In genomic region chr1:119074910-119075309, GRCm38 (mm10) we compare ENCODE assay signal across 17 mouse cellular contexts. TPM values are rescaled to one million over a fixed set of nuclear protein-coding genes. Genes with fewer than 3 reads are reported as not detected.
DNase-seq lines count a peak whose midpoint lies in the region; ATAC-seq and TF ChIP-seq lines count a peak whose summit lies in the region.
"Had no signal": no experiment of that assay in that cellular context is flagged by ENCODE, and none has a peak within 500 bp of the region (broad histone marks: within the 10 kb centered on the region; RNA-seq: fewer than 3 reads in every experiment).

No protein-coding gene starts in this region.

- TF ChIP-seq POLR2A in ES-Bruce4 (IDR thresholded peaks at IDR 0.05; ENCODE audit: insufficient read depth, low read length), result no peak

- 59% methylated on average over 6 of the region's 6 CpGs for WGBS in intestine, embryonic 15.5 days
- WGBS in intestine, embryonic 16.5 days, result 50% methylated on average over 6 of the region's 6 CpGs
- WGBS in midbrain, embryonic 11.5 days, result 69% methylated on average over 6 of the region's 6 CpGs
- 65% methylated on average over 6 of the region's 6 CpGs for WGBS in midbrain, embryonic 10.5 days
- 48% methylated on average over 6 of the region's 6 CpGs for WGBS in intestine, postnatal 0 days

- no peak overlapping the region for H3K4me2 ChIP-seq in intestine, embryonic 15.5 days (replicated peaks)
- no peak overlapping the region for H3K4me2 ChIP-seq in intestine, embryonic 16.5 days (ENCODE audit: low read depth, low read length)
- no peak overlapping the region for H3K4me2 ChIP-seq in midbrain, embryonic 11.5 days
- H3K4me2 ChIP-seq in intestine, postnatal 0 days (replicated peaks; ENCODE audit: low read depth), result peak overlapping the region; percentile 13; the same call in 1 of the 2 replicates
- H3K4me2 ChIP-seq: heart, embryonic 12.5 days; neural tube, embryonic 15.5 days had no signal

- H3K27ac ChIP-seq in intestine, embryonic 15.5 days, result no peak overlapping the region
- no peak overlapping the region for H3K27ac ChIP-seq in intestine, embryonic 16.5 days (ENCODE audit: low read length)
- no peak overlapping the region for H3K27ac ChIP-seq in midbrain, embryonic 11.5 days (ENCODE audit: low read depth, low read length)
- H3K27ac ChIP-seq in midbrain, embryonic 10.5 days (replicated peaks), result no peak overlapping the region
- peak overlapping the region; percentile 99 for H3K27ac ChIP-seq in ES-Bruce4 (ENCODE audit: insufficient read depth, low read length)
- no peak overlapping the region for H3K27ac ChIP-seq in intestine, postnatal 0 days (ENCODE audit: low read depth, low read length)
- H3K27ac ChIP-seq: neural tube, embryonic 15.5 days had no signal

- peaks cover 8% of the 10 kb centered on the region; the same call in 1 of the 2 replicates for H3K27me3 ChIP-seq in intestine, embryonic 15.5 days (replicated peaks)
- no peaks in the 10 kb centered on the region for H3K27me3 ChIP-seq in intestine, embryonic 16.5 days (replicated peaks; ENCODE audit: control insufficient read depth, insufficient read depth, low read length)
- no peaks in the 10 kb centered on the region; the same call in 1 of the 2 replicates for H3K27me3 ChIP-seq in midbrain, embryonic 11.5 days (ENCODE audit: control insufficient read depth, insufficient read depth, low read length)
- H3K27me3 ChIP-seq in midbrain, embryonic 10.5 days (ENCODE audit: low read depth, poor library complexity, severe bottlenecking), result peaks cover 34% of the 10 kb centered on the region
- H3K27me3 ChIP-seq in ES-Bruce4 (ENCODE audit: control insufficient read depth, insufficient read depth, low read length, poor library complexity, severe bottlenecking), result no peaks in the 10 kb centered on the region
- H3K27me3 ChIP-seq in intestine, postnatal 0 days (replicated peaks; ENCODE audit: control insufficient read depth, insufficient read depth, low read length), result peaks cover 2% of the 10 kb centered on the region; the same call in 1 of the 2 replicates
- H3K27me3 ChIP-seq: CH12.LX had no signal

- no peak overlapping the region for H3K4me3 ChIP-seq in intestine, embryonic 15.5 days (replicated peaks)
- H3K4me3 ChIP-seq in intestine, embryonic 16.5 days (ENCODE audit: low read length), result no peak overlapping the region
- no peak overlapping the region for H3K4me3 ChIP-seq in midbrain, embryonic 11.5 days (ENCODE audit: low read depth, low read length)
- H3K4me3 ChIP-seq in midbrain, embryonic 10.5 days, result no peak overlapping the region
- peak overlapping the region; percentile 59 for H3K4me3 ChIP-seq in ES-Bruce4 (ENCODE audit: low read depth, low read length)
- H3K4me3 ChIP-seq in intestine, postnatal 0 days (ENCODE audit: low read depth, low read length), result no peak overlapping the region
- H3K4me3 ChIP-seq: heart, embryonic 12.5 days; neural tube, embryonic 15.5 days had no signal

- no peaks in the 10 kb centered on the region for H3K36me3 ChIP-seq in intestine, embryonic 15.5 days
- H3K36me3 ChIP-seq in intestine, embryonic 16.5 days (ENCODE audit: control insufficient read depth, insufficient read depth, low read length), result no peaks in the 10 kb centered on the region
- no peaks in the 10 kb centered on the region for H3K36me3 ChIP-seq in midbrain, embryonic 11.5 days (ENCODE audit: control insufficient read depth, insufficient read depth, low read length)
- no peaks in the 10 kb centered on the region for H3K36me3 ChIP-seq in midbrain, embryonic 10.5 days
- no peaks in the 10 kb centered on the region for H3K36me3 ChIP-seq in ES-Bruce4 (ENCODE audit: control insufficient read depth, insufficient read depth, low read length, poor library complexity, severe bottlenecking)
- no peaks in the 10 kb centered on the region for H3K36me3 ChIP-seq in intestine, postnatal 0 days (ENCODE audit: control insufficient read depth, insufficient read depth)
- H3K36me3 ChIP-seq: heart, embryonic 12.5 days; neural tube, embryonic 15.5 days had no signal

- peak; percentile 54 for TF ChIP-seq CTCF in ES-Bruce4 (IDR thresholded peaks at IDR 0.05; ENCODE audit: low read depth, low read length)
- peak; percentile 62 for TF ChIP-seq CTCF in intestine, postnatal 0 days (IDR thresholded peaks at IDR 0.05; ENCODE audit: low read depth)

- no peak overlapping the region for H3K9ac ChIP-seq in intestine, embryonic 15.5 days
- no peak overlapping the region for H3K9ac ChIP-seq in intestine, embryonic 16.5 days (ENCODE audit: low read depth, low read length)
- H3K9ac ChIP-seq in midbrain, embryonic 11.5 days (ENCODE audit: low read length), result no peak overlapping the region
- peak overlapping the region; percentile 27 for H3K9ac ChIP-seq in ES-Bruce4 (ENCODE audit: low read depth, poor library complexity, severe bottlenecking)
- H3K9ac ChIP-seq in intestine, postnatal 0 days (ENCODE audit: low read depth, low read length), result no peak overlapping the region
- H3K9ac ChIP-seq: heart, embryonic 12.5 days; neural tube, embryonic 15.5 days had no signal

- intact Hi-C loops in left cerebral cortex, postnatal 10 days (cut with DNase I), result no loop called here

- ATAC-seq in intestine, embryonic 15.5 days, result 0 out of 2 replicates have a peak, but pooled peaks have one; percentile 41
- ATAC-seq in intestine, embryonic 16.5 days, result no peak
- 0 out of 2 replicates have a peak, but pooled peaks have one; percentile 14 for ATAC-seq in midbrain, embryonic 11.5 days (ENCODE audit: low FRiP score)
- peak; percentile 33; the same call in 1 of the 2 replicates for ATAC-seq in intestine, postnatal 0 days
- ATAC-seq in megakaryocyte, adult 5-6 weeks (ENCODE audit: poor library complexity, severe bottlenecking), result no peak
- ATAC-seq: forebrain, embryonic 16.5 days had no signal

- no peaks in the 10 kb centered on the region for H3K4me1 ChIP-seq in intestine, embryonic 15.5 days (replicated peaks)
- H3K4me1 ChIP-seq in intestine, embryonic 16.5 days (ENCODE audit: control insufficient read depth, insufficient read depth, low read length), result no peaks in the 10 kb centered on the region
- no peaks in the 10 kb centered on the region for H3K4me1 ChIP-seq in midbrain, embryonic 11.5 days (ENCODE audit: control insufficient read depth, insufficient read depth, low read length)
- H3K4me1 ChIP-seq in midbrain, embryonic 10.5 days, result no peaks in the 10 kb centered on the region
- peaks cover 6% of the 10 kb centered on the region for H3K4me1 ChIP-seq in ES-Bruce4 (ENCODE audit: control insufficient read depth, insufficient read depth, low read length)
- H3K4me1 ChIP-seq in intestine, postnatal 0 days (replicated peaks; ENCODE audit: control insufficient read depth, insufficient read depth, low read length), result no peaks in the 10 kb centered on the region

- 0 out of 2 replicates have a peak, but pooled peaks have one; percentile 28 for TF ChIP-seq EP300 in ES-Bruce4 (IDR thresholded peaks at IDR 0.05; ENCODE audit: insufficient read depth, low read depth, low read length)

- H3K9me3 ChIP-seq in intestine, embryonic 15.5 days, result no peaks in the 10 kb centered on the region
- no peaks in the 10 kb centered on the region for H3K9me3 ChIP-seq in intestine, embryonic 16.5 days (ENCODE audit: control insufficient read depth, low read length)
- H3K9me3 ChIP-seq in midbrain, embryonic 11.5 days (ENCODE audit: control insufficient read depth, low read length), result no peaks in the 10 kb centered on the region
- no peaks in the 10 kb centered on the region for H3K9me3 ChIP-seq in midbrain, embryonic 10.5 days (replicated peaks)
- no peaks in the 10 kb centered on the region for H3K9me3 ChIP-seq in ES-Bruce4 (replicated peaks; ENCODE audit: control insufficient read depth, insufficient read depth, low read length, poor library complexity, severe bottlenecking)
- H3K9me3 ChIP-seq in intestine, postnatal 0 days (ENCODE audit: control insufficient read depth), result no peaks in the 10 kb centered on the region
- H3K9me3 ChIP-seq: heart, embryonic 12.5 days; neural tube, embryonic 15.5 days had no signal

- peak; percentile 79 for DNase-seq in midbrain, embryonic 11.5 days (ENCODE audit: low spot score, missing footprints)
- no peak for DNase-seq in midbrain, embryonic 10.5 days (ENCODE audit: low spot score)
- no peak for DNase-seq in left cerebral cortex, postnatal 10 days (ENCODE audit: extremely low spot score in 1 of 2, low spot score in 2 of 2)
- DNase-seq: cerebellum, adult 11 months; gastrocnemius, postnatal 14 days; heart, postnatal 4 days; kidney, postnatal 4 days; lung, postnatal 36 days had no signal

RNA-seq across cellular contexts. Expression of gene Gli2, which starts 21.5 kb away (rescaled TPM):
- 7.2 and 7.4 TPM in 2 replicates for polyA plus RNA-seq in intestine, embryonic 15.5 days (2015; fragmentation: Nextera tagmentation; extraction: Ambion mirVana)
- 4.4 and 5.4 TPM in 2 replicates for polyA plus RNA-seq in intestine, embryonic 16.5 days (2015; fragmentation: Nextera tagmentation; extraction: Ambion mirVana)
- 8.2 and 9.0 TPM in 2 replicates for polyA plus RNA-seq in midbrain, embryonic 11.5 days (2014; fragmentation: Nextera tagmentation; extraction: Ambion mirVana)
- polyA plus RNA-seq in midbrain, embryonic 10.5 days (2016; fragmentation: Nextera tagmentation; extraction: Ambion mirVana), result 8.9 and 9.9 TPM in 2 replicates
- 8.7 and 10.9 TPM in 2 replicates for polyA plus RNA-seq in ES-Bruce4 (2011; ENCODE audit: insufficient read depth, insufficient read length, low read depth, missing spikeins)
- 2.1 and 3.8 TPM in 2 replicates for polyA plus RNA-seq in intestine, postnatal 0 days (2015; fragmentation: Nextera tagmentation; extraction: Ambion mirVana)
- 1 to 10 TPM; 2.8 to 3.8 TPM for total RNA-seq in left cerebral cortex, postnatal 10 days (2021)
- total RNA-seq in megakaryocyte, adult 5-6 weeks (2015), result not detected in 2 replicates
- not detected in 2 replicates for total RNA-seq in megakaryocyte, adult 5-6 weeks (2017)
- total RNA-seq: CH12.LX had no signal

Comparison
In these comparisons a context has a peak if more than half of its experiments do, and no peak if none do; other contexts are left out.
1. ATAC-seq: peak in intestine, embryonic 15.5 days (single experiment), midbrain, embryonic 11.5 days (single experiment) and intestine, postnatal 0 days (single experiment); none in intestine, embryonic 16.5 days (single experiment) and megakaryocyte, adult 5-6 weeks (single experiment).